Mouse (Mus musculus): ENCODE results near the gene 4933402N03Rik. TPM values are rescaled to one million over a fixed set of nuclear protein-coding genes. Genes with fewer than 3 reads are reported as not detected.

4933402N03Rik gene
- total RNA-seq, 1 experiment = not detected

DNA sequence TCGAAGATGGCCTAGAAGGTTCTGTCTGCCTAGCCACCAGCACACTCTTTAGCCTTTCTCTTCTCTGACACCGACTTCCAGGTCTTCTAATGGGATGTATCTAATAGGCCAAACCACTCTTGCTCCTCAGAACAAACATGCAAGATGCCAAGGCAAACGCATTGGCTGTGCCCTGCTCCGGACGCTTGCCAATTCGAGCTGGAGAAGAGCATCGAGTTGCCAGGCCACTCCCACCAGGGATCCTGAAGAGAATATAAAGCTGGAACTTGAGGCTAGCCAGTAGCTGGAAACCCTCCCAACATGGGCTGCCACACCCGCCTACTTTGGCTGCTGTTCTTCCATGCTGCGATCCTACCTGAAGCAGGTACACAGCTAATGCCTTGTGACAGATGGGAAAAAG lies 28.0 kb upstream of the 4933402N03Rik start, which contains the start of gene 5430419D17Rik:
Gene 5430419D17Rik, plus strand, starts transcription at position 282 of the 400 bp plus-strand sequence.
- no peak within 1 kb of the TSS for H3K4me3 ChIP-seq (ENCODE audit: insufficient read depth in 1 of 2, low read depth in 1 of 2, low read length in 2 of 2, poor library complexity in 1 of 2, severe bottlenecking in 1 of 2)
- H3K27ac ChIP-seq (ENCODE audit: insufficient read depth, low read depth, low read length, poor library complexity, severe bottlenecking) = no peak within 1 kb of the TSS
- no peaks in the 10 kb centered on the region for H3K9me3 ChIP-seq (ENCODE audit: control insufficient read depth, insufficient read depth, low read depth, low read length)
- no peaks in the 10 kb centered on the region for H3K36me3 ChIP-seq (ENCODE audit: control insufficient read depth, insufficient read depth, low read length, poor library complexity, severe bottlenecking)
- H3K4me1 ChIP-seq (ENCODE audit: control insufficient read depth in 2 of 2, insufficient read depth in 2 of 2, low read length in 2 of 2, poor library complexity in 1 of 2) = no peaks in the 10 kb centered on the region
- no peak for DNase-seq (ENCODE audit: low read depth, low spot score)
- H3K9ac ChIP-seq (ENCODE audit: insufficient read depth, low read depth, low read length, poor library complexity, severe bottlenecking) = no peak within 1 kb of the TSS
- TF ChIP-seq CHD2 (IDR thresholded peaks at IDR 0.05; ENCODE audit: low read depth, low read length) (no peak), HCFC1 (IDR thresholded peaks at IDR 0.05; ENCODE audit: borderline replicate concordance, insufficient read depth, low read length) (no peak), ZC3H11A (IDR thresholded peaks at IDR 0.05; ENCODE audit: borderline replicate concordance, low read depth, low read length) (no peak)
- in situ Hi-C loops (cut with MboI; ENCODE audit: low sequenced_read_pairs in 2 of 2, unreplicated experiment in 2 of 2) = no loop called here

DNA sequence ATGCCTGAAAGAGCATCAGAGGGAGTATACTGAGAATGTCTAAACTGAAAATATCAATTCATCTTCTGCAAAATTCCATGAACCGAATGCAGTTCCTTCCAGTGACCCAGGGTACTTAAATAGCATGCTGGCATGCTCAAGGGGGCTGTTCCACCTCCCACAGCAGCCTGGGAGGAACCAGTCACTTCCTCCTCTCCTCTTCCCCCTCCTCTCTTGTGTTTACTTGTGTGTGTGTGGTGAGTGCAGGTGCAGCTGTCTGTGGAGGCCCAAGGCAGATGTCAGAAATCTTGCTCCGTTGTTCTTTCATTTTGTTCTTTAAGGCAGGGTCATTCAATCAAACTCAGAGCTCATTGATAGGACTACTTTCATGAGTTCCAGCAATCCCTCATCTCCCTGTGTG lies 23.0 kb upstream of the 4933402N03Rik start:
- no peak for TF ChIP-seq ZC3H11A (IDR thresholded peaks at IDR 0.05; ENCODE audit: borderline replicate concordance, low read depth, low read length)
- no peak for TF ChIP-seq ZNF384 (IDR thresholded peaks at IDR 0.05; ENCODE audit: low read depth, low read length)
- no peak for TF ChIP-seq MAFK (IDR thresholded peaks at IDR 0.05; ENCODE audit: insufficient read depth, low read depth, low read length)
- TF ChIP-seq CHD2 (IDR thresholded peaks at IDR 0.05; ENCODE audit: low read depth, low read length) = no peak
- TF ChIP-seq HCFC1 (IDR thresholded peaks at IDR 0.05; ENCODE audit: borderline replicate concordance, insufficient read depth, low read length) = no peak
- in situ Hi-C loops (cut with MboI; ENCODE audit: low sequenced_read_pairs in 2 of 2, unreplicated experiment in 2 of 2) = no loop called here
- H3K4me3 ChIP-seq (ENCODE audit: insufficient read depth in 1 of 2, low read depth in 1 of 2, low read length in 2 of 2, poor library complexity in 1 of 2, severe bottlenecking in 1 of 2) = no peak overlapping the region
- no peak for DNase-seq (ENCODE audit: low read depth, low spot score)
- no peaks in the 10 kb centered on the region for H3K4me1 ChIP-seq (ENCODE audit: control insufficient read depth in 2 of 2, insufficient read depth in 2 of 2, low read length in 2 of 2, poor library complexity in 1 of 2)
- H3K36me3 ChIP-seq (ENCODE audit: control insufficient read depth, insufficient read depth, low read length, poor library complexity, severe bottlenecking) = no peaks in the 10 kb centered on the region
- no peak overlapping the region for H3K9ac ChIP-seq (ENCODE audit: insufficient read depth, low read depth, low read length, poor library complexity, severe bottlenecking)
- H3K9me3 ChIP-seq (ENCODE audit: control insufficient read depth, insufficient read depth, low read depth, low read length) = no peaks in the 10 kb centered on the region
- H3K27ac ChIP-seq (ENCODE audit: insufficient read depth, low read depth, low read length, poor library complexity, severe bottlenecking) = no peak overlapping the region

DNA sequence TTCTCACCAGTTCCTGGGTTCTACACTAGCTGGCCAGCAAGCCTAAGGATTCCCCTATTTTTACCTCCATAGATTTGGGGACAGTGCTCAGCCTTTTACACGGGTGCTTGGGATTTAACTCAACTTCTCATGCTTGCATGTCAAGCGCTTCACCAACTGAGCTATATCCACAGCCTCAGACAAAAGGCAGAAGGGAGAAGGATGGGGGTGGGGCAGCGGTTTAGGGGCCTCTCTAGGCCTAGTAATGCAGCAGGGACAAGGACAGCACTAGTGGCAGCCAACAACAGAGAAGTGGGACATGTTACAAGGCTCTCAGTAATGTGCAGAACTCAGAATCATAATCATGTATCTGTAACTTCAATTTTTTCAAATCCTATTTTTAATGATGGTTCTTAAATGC lies 21.7 kb upstream of the 4933402N03Rik start:
- in situ Hi-C loops (cut with MboI; ENCODE audit: low sequenced_read_pairs in 2 of 2, unreplicated experiment in 2 of 2) = no loop called here
- H3K36me3 ChIP-seq (ENCODE audit: control insufficient read depth, insufficient read depth, low read length, poor library complexity, severe bottlenecking) = no peaks in the 10 kb centered on the region
- no peaks in the 10 kb centered on the region for H3K4me1 ChIP-seq (ENCODE audit: control insufficient read depth in 2 of 2, insufficient read depth in 2 of 2, low read length in 2 of 2, poor library complexity in 1 of 2)
- no peak for DNase-seq (ENCODE audit: low read depth, low spot score)
- TF ChIP-seq CHD2 (IDR thresholded peaks at IDR 0.05; ENCODE audit: low read depth, low read length) = no peak
- no peak for TF ChIP-seq MAFK (IDR thresholded peaks at IDR 0.05; ENCODE audit: insufficient read depth, low read depth, low read length)
- no peak for TF ChIP-seq ZC3H11A (IDR thresholded peaks at IDR 0.05; ENCODE audit: borderline replicate concordance, low read depth, low read length)
- no peak for TF ChIP-seq ZNF384 (IDR thresholded peaks at IDR 0.05; ENCODE audit: low read depth, low read length)
- no peak for TF ChIP-seq HCFC1 (IDR thresholded peaks at IDR 0.05; ENCODE audit: borderline replicate concordance, insufficient read depth, low read length)
- H3K4me3 ChIP-seq (ENCODE audit: insufficient read depth in 1 of 2, low read depth in 1 of 2, low read length in 2 of 2, poor library complexity in 1 of 2, severe bottlenecking in 1 of 2) = no peak overlapping the region
- no peak overlapping the region for H3K27ac ChIP-seq (ENCODE audit: insufficient read depth, low read depth, low read length, poor library complexity, severe bottlenecking)
- no peaks in the 10 kb centered on the region for H3K9me3 ChIP-seq (ENCODE audit: control insufficient read depth, insufficient read depth, low read depth, low read length)
- no peak overlapping the region for H3K9ac ChIP-seq (ENCODE audit: insufficient read depth, low read depth, low read length, poor library complexity, severe bottlenecking)

- Histone ChIP-seq H3K9me3 (ENCODE audit: control insufficient read depth, insufficient read depth, low read depth, low read length) (no peaks in the 10 kb centered on the region), H3K4me1 (ENCODE audit: control insufficient read depth in 2 of 2, insufficient read depth in 2 of 2, low read length in 2 of 2, poor library complexity in 1 of 2) (no peaks in the 10 kb centered on the region), H3K9ac (ENCODE audit: insufficient read depth, low read depth, low read length, poor library complexity, severe bottlenecking) (no peak overlapping the region), H3K4me3 (ENCODE audit: insufficient read depth in 1 of 2, low read depth in 1 of 2, low read length in 2 of 2, poor library complexity in 1 of 2, severe bottlenecking in 1 of 2) (no peak overlapping the region), H3K27ac (ENCODE audit: insufficient read depth, low read depth, low read length, poor library complexity, severe bottlenecking) (no peak overlapping the region), H3K36me3 (ENCODE audit: control insufficient read depth, insufficient read depth, low read length, poor library complexity, severe bottlenecking) (no peaks in the 10 kb centered on the region)
- in situ Hi-C loops (cut with MboI; ENCODE audit: low sequenced_read_pairs in 2 of 2, unreplicated experiment in 2 of 2) = no loop called here
- TF ChIP-seq HCFC1 (IDR thresholded peaks at IDR 0.05; ENCODE audit: borderline replicate concordance, insufficient read depth, low read length) = no peak
- DNase-seq (ENCODE audit: low read depth, low spot score) = no peak
Measured at GRCm38 (mm10) chr7:131162251-131162650, 16.1 kb upstream of the 4933402N03Rik start.

GRCm38 (mm10) chr7:131153044-131153443 lies 6.9 kb upstream of the 4933402N03Rik start:
- Histone ChIP-seq H3K9ac (ENCODE audit: insufficient read depth, low read depth, low read length, poor library complexity, severe bottlenecking) (no peak overlapping the region), H3K4me1 (ENCODE audit: control insufficient read depth in 2 of 2, insufficient read depth in 2 of 2, low read length in 2 of 2, poor library complexity in 1 of 2) (no peaks in the 10 kb centered on the region), H3K27ac (ENCODE audit: insufficient read depth, low read depth, low read length, poor library complexity, severe bottlenecking) (no peak overlapping the region), H3K9me3 (ENCODE audit: control insufficient read depth, insufficient read depth, low read depth, low read length) (no peaks in the 10 kb centered on the region), H3K36me3 (ENCODE audit: control insufficient read depth, insufficient read depth, low read length, poor library complexity, severe bottlenecking) (no peaks in the 10 kb centered on the region), H3K4me3 (ENCODE audit: insufficient read depth in 1 of 2, low read depth in 1 of 2, low read length in 2 of 2, poor library complexity in 1 of 2, severe bottlenecking in 1 of 2) (no peak overlapping the region)
- TF ChIP-seq CHD2 (IDR thresholded peaks at IDR 0.05; ENCODE audit: low read depth, low read length) = no peak
- TF ChIP-seq ZC3H11A (IDR thresholded peaks at IDR 0.05; ENCODE audit: borderline replicate concordance, low read depth, low read length) = no peak
- TF ChIP-seq MAFK (IDR thresholded peaks at IDR 0.05; ENCODE audit: insufficient read depth, low read depth, low read length) = no peak
- no peak for TF ChIP-seq HCFC1 (IDR thresholded peaks at IDR 0.05; ENCODE audit: borderline replicate concordance, insufficient read depth, low read length)
- TF ChIP-seq ZNF384 (IDR thresholded peaks at IDR 0.05; ENCODE audit: low read depth, low read length) = no peak
- in situ Hi-C loops (cut with MboI; ENCODE audit: low sequenced_read_pairs in 2 of 2, unreplicated experiment in 2 of 2) = no loop called here
- no peak for DNase-seq (ENCODE audit: low read depth, low spot score)
